Mouse (Mus musculus) hindbrain, embryonic 11.5 days (tissue): ENCODE results near the gene Mov10. TPM values are rescaled to one million over a fixed set of nuclear protein-coding genes. Genes with fewer than 3 reads are reported as not detected.
A peak's percentile ranks its signal among the peaks of the same experiment; 100 is the strongest.

Experiments
- ATAC-seq: fragments of 200-750 bp; cut with Nextera tagmentation; 2 replicates; pipeline ENCODE4 v1.8.0; 2017; ENCODE audit warnings: mild to moderate bottlenecking, moderate TSS enrichment, moderate library complexity; ENCODE audit not compliant: low FRiP score
- DNase-seq: peaks from one replicate; pipeline ENCODE4 v3.0.0-alpha.2; 2015; ENCODE audit warnings: low spot score
- H3K27ac ChIP-seq: fragments of 300-500 bp; sonication (generic); 2 replicates; pipeline ENCODE4 v1.5.1; 2014; ENCODE audit warnings: mild to moderate bottlenecking, low read depth, low read length
- H3K27me3 ChIP-seq: fragments of 300-500 bp; sonication (generic); 2 replicates; pipeline ENCODE4 v1.6.1; 2014; ENCODE audit warnings: mild to moderate bottlenecking, low read length, moderate library complexity, mixed read lengths; ENCODE audit not compliant: control insufficient read depth, insufficient read depth
- H3K36me3 ChIP-seq: fragments of 300-500 bp; sonication (generic); 2 replicates; pipeline ENCODE4 v1.6.1; 2014; ENCODE audit warnings: mild to moderate bottlenecking, low read length, moderate library complexity, mixed read lengths; ENCODE audit not compliant: control insufficient read depth, insufficient read depth
- H3K4me1 ChIP-seq: fragments of 300-500 bp; sonication (generic); replicated peaks from 2 replicates; pipeline ENCODE4 v1.6.1; 2014; ENCODE audit warnings: low read length, mixed read lengths; ENCODE audit not compliant: control insufficient read depth, insufficient read depth
- H3K4me2 ChIP-seq: fragments of 300-500 bp; sonication (generic); replicated peaks from 2 replicates; pipeline ENCODE4 v1.6.1; 2014; ENCODE audit warnings: mild to moderate bottlenecking, low read depth, low read length
- H3K4me3 ChIP-seq: fragments of 300-500 bp; sonication (generic); 2 replicates; pipeline ENCODE4 v1.5.1; 2014; ENCODE audit warnings: low read depth, low read length
- H3K9ac ChIP-seq: fragments of 300-500 bp; sonication (generic); 2 replicates; pipeline ENCODE4 v1.6.1; 2014; ENCODE audit warnings: low read depth, low read length
- H3K9me3 ChIP-seq: fragments of 300-500 bp; sonication (generic); 2 replicates; pipeline ENCODE4 v1.6.1; 2016; ENCODE audit warnings: low read length; ENCODE audit not compliant: control insufficient read depth
- WGBS: fragments of 180-500 bp; shearing (Covaris S2); extraction: QIAGEN DNeasy Blood & Tissue Kit; methylation state at CpG from one replicate; pipeline ENCODE4 v1.1.7; 2014; 5-methylcytosine and 5-hydroxymethylcytosine counted together
- polyA plus RNA-seq: library from polyadenylated mRNA; unstranded; fragments of >200 nt; fragmentation: Nextera tagmentation; extraction: Ambion mirVana; gene quantifications from 2 replicates; pipeline ENCODE4 v1.2.1, GENCODE M21; 2014

Mov10 gene
- polyA plus RNA-seq, 1 experiment from 2014 or later, result 15.1 TPM

DNA sequence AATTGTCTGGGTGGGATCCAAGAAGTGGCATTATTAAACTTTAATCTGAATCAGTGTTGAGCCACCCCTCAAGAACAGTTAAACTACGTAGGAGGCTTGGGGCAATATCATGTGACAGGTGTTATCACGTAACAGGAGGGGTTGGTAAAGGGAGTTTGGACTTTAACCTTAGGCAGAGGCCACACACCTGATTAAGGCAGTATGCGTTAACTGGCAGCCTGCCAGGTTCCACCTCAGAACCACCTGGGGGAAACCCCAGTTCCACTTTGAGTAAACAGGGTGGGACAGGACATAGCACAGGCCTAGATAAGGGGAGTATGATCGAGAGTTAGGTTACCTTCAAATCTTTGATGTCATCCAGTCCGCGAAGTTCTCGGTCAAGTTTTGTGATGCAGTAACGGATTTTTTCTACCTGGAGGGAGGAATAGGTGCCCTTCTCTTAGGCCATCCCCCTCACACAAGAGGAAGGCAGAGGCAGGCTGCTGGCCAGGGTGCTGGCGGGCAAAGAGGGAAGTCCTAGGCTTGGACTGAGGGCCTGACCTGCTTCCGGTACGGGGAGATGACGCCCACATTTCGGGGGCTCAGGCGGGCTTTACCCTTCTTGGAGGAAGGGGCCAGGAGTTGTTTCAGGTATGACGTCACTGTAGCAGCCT is 21.8 kb downstream of the Mov10 start:
- Histone ChIP-seq H3K4me2 (no peak overlapping the region), H3K9me3 (no peaks in the 10 kb centered on the region), H3K27me3 (no peaks in the 10 kb centered on the region), H3K36me3 (no peaks in the 10 kb centered on the region), H3K4me3 (no peak overlapping the region), H3K9ac (no peak overlapping the region), H3K4me1 (no peaks in the 10 kb centered on the region), H3K27ac (no peak overlapping the region)
- WGBS, result 87% methylated on average over 15 of the region's 15 CpGs
- no peak for ATAC-seq
- no peak for DNase-seq

DNA sequence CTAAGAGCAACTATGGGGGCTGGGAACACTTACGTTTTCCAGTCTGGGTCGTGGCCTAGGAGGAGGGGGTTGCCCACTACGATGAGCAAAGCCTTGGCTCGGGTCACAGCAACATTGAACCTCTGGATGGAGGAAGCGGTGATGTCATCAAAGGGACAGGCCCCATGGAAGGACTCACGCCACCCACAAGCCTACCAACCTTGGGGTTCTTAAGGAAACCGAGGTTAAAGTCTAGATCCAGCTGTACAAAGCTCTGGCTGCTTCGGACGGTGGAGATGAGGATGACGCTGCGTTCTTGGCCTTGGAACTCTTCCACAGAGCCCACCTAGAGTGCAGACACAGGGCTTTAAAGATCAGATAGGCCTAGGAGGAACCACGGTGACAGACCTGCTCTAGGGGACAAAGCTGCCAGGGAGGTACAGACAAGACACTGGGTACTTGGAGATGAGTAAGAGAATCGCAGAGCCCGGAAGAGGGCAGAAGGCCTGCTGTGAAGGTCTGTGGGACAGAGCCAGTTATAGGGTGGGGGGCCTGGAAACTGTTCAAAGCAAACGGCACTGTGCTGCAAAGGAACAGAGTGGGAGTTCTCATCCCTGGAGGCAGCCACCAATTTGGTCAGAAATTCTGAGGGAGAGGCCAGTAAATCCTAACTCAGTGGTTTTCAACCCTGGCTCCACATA is 22.6 kb downstream of the Mov10 start:
- ATAC-seq (no peak), DNase-seq (no peak)
- Histone ChIP-seq H3K36me3 (no peaks in the 10 kb centered on the region), H3K27me3 (no peaks in the 10 kb centered on the region), H3K9ac (no peak overlapping the region), H3K9me3 (no peaks in the 10 kb centered on the region), H3K4me3 (no peak overlapping the region), H3K4me1 (no peaks in the 10 kb centered on the region), H3K4me2 (no peak overlapping the region), H3K27ac (no peak overlapping the region)
- 76% methylated on average over 15 of the region's 15 CpGs for WGBS

DNA sequence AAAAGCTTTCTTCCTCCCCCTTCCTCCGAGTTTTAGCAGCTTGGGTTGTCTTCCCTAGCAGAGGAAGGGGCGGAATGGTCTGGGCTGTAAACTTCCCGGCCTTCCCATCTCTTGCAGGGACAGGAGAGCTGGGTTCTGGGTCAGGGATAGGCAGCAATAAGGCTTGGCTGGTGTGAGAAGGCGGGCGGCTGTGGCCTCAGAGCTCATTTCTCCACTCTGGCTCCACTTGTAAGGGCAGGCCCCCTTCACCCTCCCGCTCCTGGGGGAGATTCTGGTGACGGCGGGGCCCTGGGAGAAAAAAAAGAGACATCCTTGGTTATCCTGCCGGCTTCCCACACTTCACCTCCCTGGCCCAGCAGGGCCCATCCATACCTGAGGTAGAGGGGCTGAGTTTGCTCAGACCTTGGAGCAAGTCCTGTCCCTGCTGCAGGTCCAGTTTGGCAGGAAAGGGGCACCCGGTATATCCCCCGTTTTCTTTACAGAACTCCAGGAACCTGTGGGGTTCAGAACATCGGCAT is 23.4 kb downstream of the Mov10 start:
- Histone ChIP-seq H3K36me3 (no peaks in the 10 kb centered on the region), H3K4me2 (no peak overlapping the region), H3K4me1 (no peaks in the 10 kb centered on the region), H3K9me3 (no peaks in the 10 kb centered on the region), H3K9ac (no peak overlapping the region), H3K4me3 (no peak overlapping the region), H3K27ac (no peak overlapping the region), H3K27me3 (no peaks in the 10 kb centered on the region)
- no peak for ATAC-seq
- 70% methylated on average over 12 of the region's 12 CpGs for WGBS
- DNase-seq, result no peak

DNA sequence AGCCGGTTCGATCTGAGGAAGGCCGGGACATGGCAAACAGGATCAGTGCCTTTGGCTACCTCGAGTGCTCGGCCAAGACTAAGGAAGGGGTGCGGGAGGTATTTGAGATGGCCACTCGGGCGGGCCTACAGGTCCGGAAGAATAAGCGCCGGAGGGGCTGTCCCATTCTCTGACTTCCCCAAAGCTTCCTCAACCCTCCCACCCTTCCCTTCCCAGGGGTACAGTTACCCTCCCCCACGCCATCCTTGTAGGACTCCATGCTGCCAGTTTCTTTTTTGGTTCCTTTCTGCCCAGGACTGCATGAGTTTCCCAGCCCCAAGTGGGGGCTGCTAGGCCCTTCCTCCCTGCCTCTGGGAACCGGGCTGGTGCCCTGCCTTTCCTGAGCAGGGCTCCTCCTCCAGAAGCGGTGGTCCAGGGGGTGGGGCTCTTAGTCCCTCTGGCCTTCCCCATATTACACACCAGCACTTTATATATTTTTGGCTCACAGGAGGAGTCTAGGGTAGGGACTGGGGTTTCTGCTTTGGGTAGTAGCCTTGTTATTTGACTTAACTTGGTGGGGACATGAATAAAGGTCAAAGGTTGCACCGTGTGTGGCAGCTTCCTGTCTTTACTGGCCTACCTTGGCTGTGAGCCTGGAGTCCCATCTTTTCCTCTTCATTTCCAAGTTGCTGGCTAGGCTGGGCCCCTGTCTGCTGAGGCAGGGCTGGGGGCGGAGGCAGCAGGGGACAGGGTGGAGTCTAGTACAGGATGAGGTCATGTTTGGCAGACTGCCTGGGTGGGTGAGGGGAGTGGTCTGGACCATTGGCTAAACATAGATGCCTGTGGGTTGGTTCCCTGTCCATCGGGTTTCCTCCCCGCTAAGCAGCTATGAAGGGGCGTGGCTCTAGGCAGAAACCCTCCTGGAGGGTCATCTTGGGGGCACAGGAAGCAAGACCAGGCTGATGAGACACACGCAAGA is 24.2 kb downstream of the Mov10 start:
- peak; percentile 85 for DNase-seq
- Histone ChIP-seq H3K4me3 (no peak overlapping the region), H3K9ac (no peak overlapping the region), H3K27me3 (no peaks in the 10 kb centered on the region), H3K4me2 (no peak overlapping the region), H3K9me3 (no peaks in the 10 kb centered on the region), H3K4me1 (no peaks in the 10 kb centered on the region), H3K27ac (no peak overlapping the region), H3K36me3 (no peaks in the 10 kb centered on the region)
- 57% methylated on average over 20 of the region's 20 CpGs for WGBS
- peak; percentile 91 for ATAC-seq

DNA sequence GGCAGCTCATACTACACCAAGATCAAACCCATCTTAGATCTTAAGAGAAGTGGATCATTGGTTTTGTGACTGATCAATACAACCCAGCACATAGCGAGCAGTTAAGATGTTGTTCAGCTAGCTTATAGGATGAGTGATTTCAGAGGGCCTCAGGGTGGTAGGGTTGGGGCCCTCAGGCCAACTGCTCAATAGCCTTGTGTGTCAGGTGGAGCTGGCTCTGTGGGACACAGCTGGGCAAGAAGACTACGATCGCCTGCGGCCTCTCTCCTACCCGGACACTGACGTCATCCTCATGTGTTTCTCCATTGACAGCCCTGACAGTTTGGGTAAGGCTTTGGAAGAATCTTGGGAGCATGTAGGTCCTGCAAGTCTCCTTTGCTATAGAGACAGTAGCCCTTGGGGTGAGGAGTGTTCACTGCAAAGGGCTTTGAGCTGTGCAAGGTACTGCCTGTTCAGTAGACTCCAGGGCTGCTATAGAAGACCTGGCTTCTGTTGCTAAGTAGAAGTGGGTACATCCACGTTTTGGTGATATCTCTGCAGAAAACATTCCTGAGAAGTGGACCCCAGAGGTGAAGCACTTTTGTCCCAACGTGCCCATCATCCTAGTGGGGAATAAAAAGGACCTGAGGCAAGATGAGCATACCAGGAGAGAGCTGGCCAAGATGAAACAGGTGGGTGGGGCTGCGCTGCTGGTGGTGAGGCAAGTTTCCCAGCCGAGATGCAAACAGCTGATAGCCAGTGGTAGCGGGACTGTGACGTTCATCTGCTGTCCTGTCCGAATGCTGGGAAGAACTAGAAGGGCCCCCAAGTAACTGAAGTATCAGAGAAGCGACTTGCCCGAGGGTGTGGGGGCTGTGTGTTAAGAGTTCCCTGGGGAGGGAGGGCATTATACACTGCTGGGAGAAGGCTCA is 25.7 kb downstream of the Mov10 start:
- ATAC-seq (no peak), DNase-seq (no peak)
- Histone ChIP-seq H3K27ac (no peak overlapping the region), H3K4me3 (no peak overlapping the region), H3K4me2 (no peak overlapping the region), H3K27me3 (no peaks in the 10 kb centered on the region; the same call in 1 of the 2 replicates), H3K4me1 (no peaks in the 10 kb centered on the region), H3K9ac (no peak overlapping the region), H3K9me3 (no peaks in the 10 kb centered on the region), H3K36me3 (no peaks in the 10 kb centered on the region)
- WGBS, result 76% methylated on average over 15 of the region's 15 CpGs

DNA sequence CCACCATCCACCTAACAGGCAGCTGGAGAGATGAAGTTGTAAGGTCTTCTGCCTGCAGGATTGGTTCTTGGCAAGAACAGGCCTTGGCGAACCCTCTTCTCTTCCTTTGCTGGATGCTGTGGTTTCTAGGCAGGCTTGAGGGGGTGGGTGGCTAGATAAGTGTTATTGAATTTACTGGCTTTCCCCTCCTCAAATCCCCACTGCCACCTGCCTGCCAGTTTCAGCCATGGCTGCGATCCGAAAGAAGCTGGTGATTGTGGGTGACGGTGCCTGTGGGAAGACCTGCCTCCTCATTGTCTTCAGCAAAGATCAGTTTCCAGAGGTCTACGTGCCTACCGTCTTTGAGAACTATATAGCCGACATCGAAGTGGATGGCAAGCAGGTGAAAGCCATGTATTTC is 26.7 kb downstream of the Mov10 start:
- Histone ChIP-seq H3K4me3 (no peak overlapping the region), H3K4me1 (no peaks in the 10 kb centered on the region), H3K4me2 (no peak overlapping the region), H3K9me3 (no peaks in the 10 kb centered on the region), H3K27me3 (no peaks in the 10 kb centered on the region; the same call in 1 of the 2 replicates), H3K36me3 (no peaks in the 10 kb centered on the region), H3K27ac (no peak overlapping the region), H3K9ac (no peak overlapping the region)
- DNase-seq (no peak), ATAC-seq (no peak)
- WGBS, result 93% methylated on average over 8 of the region's 8 CpGs

DNA sequence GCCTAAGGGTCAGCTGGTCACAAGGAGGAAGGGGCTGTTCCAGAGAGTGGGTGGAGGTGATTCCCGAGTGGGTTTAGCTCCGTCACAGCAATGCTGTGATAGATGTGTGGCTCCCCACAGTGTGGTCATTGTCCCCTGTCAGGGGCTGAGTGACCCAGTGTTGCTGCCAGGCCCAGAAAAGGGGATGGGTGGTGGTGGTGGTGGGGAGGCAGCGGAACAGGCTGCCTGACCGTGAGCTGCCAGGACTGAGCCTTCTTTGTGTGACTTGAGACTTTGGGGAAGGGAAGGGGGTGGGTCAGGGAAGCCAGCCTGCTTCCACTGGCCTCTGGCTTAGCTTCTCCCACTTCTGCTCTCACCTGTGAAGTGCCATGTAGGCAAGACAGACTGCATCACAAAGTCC is 27.3 kb downstream of the Mov10 start:
- Histone ChIP-seq H3K9me3 (no peaks in the 10 kb centered on the region), H3K4me2 (peak overlapping the region; percentile 93), H3K4me3 (0 out of 2 replicates have a peak overlapping the region, but pooled peaks have one; percentile 13), H3K4me1 (no peaks in the 10 kb centered on the region), H3K27me3 (no peaks in the 10 kb centered on the region; the same call in 1 of the 2 replicates), H3K9ac (peak overlapping the region; percentile 31), H3K36me3 (no peaks in the 10 kb centered on the region), H3K27ac (no peak overlapping the region)
- DNase-seq (no peak), ATAC-seq (no peak)
- WGBS, result 19% methylated on average over 4 of the region's 4 CpGs
